In genomic region chr3:80501117-80501516, GRCm38 (mm10) we compare ENCODE assay signal across 19 mouse cellular contexts.
DNase-seq lines count a peak whose midpoint lies in the region; ATAC-seq and TF ChIP-seq lines count a peak whose summit lies in the region.
"Had no signal": no experiment of that assay in that cellular context is flagged by ENCODE, and none has a peak within 500 bp of the region (broad histone marks: within the 10 kb centered on the region; RNA-seq: fewer than 3 reads in every experiment).

No protein-coding gene starts in this region.

- 74% methylated on average over 1 of the region's 1 CpGs for WGBS in midbrain, postnatal 0 days
- 50% methylated on average over 1 of the region's 1 CpGs for whole genome bisulfite sequencing in midbrain, embryonic 13.5 days

- H3K9me3 ChIP-seq in midbrain, postnatal 0 days (ENCODE audit: low read length): no peaks in the 10 kb centered on the region
- no peaks in the 10 kb centered on the region for H3K9me3 ChIP-seq in midbrain, embryonic 13.5 days
- H3K9me3 ChIP-seq: embryonic facial prominence, embryonic 10.5 days; forebrain, embryonic 13.5 days; heart, embryonic 15.5 days; hindbrain, embryonic 13.5 days had no signal

- no peak overlapping the region for H3K9ac ChIP-seq in midbrain, postnatal 0 days (replicated peaks; ENCODE audit: low read length, poor library complexity, severe bottlenecking)
- H3K9ac ChIP-seq in midbrain, embryonic 13.5 days (replicated peaks): no peak overlapping the region
- H3K9ac ChIP-seq: forebrain, embryonic 13.5 days; forebrain, postnatal 0 days; heart, embryonic 15.5 days; hindbrain, embryonic 13.5 days had no signal

- H3K27me3 ChIP-seq in midbrain, postnatal 0 days (ENCODE audit: insufficient read depth, low read length): no peaks in the 10 kb centered on the region
- no peaks in the 10 kb centered on the region for H3K27me3 ChIP-seq in midbrain, embryonic 13.5 days
- H3K27me3 ChIP-seq: forebrain, embryonic 13.5 days; heart, embryonic 15.5 days; hindbrain, embryonic 13.5 days had no signal

- H3K36me3 ChIP-seq in midbrain, postnatal 0 days (ENCODE audit: insufficient read depth, low read length): no peaks in the 10 kb centered on the region
- H3K36me3 ChIP-seq in midbrain, embryonic 13.5 days: no peaks in the 10 kb centered on the region
- H3K36me3 ChIP-seq: embryonic facial prominence, embryonic 10.5 days; heart, embryonic 15.5 days; hindbrain, embryonic 13.5 days had no signal

- H3K27ac ChIP-seq in midbrain, postnatal 0 days (ENCODE audit: low read depth, low read length): no peak overlapping the region
- no peak overlapping the region for H3K27ac ChIP-seq in midbrain, embryonic 13.5 days
- H3K27ac ChIP-seq: embryonic facial prominence, embryonic 10.5 days; forebrain, embryonic 13.5 days; heart, embryonic 15.5 days; hindbrain, embryonic 13.5 days had no signal

- H3K4me1 ChIP-seq in midbrain, postnatal 0 days (ENCODE audit: insufficient read depth, low read length): no peaks in the 10 kb centered on the region
- H3K4me1 ChIP-seq in midbrain, embryonic 13.5 days (replicated peaks): no peaks in the 10 kb centered on the region
- H3K4me1 ChIP-seq: embryonic facial prominence, embryonic 10.5 days; forebrain, embryonic 13.5 days; heart, embryonic 15.5 days; hindbrain, embryonic 13.5 days had no signal

- ATAC-seq in midbrain, postnatal 0 days (ENCODE audit: low FRiP score): no peak
- no peak for ATAC-seq in midbrain, embryonic 13.5 days
- ATAC-seq: forebrain, embryonic 13.5 days; forebrain, postnatal 0 days; intestine, embryonic 16.5 days had no signal

- DNase-seq in cerebellum, adult 9-11 months: peak; percentile 3
- DNase-seq in cerebellum, postnatal 4 days (ENCODE audit: low spot score in 2 of 2): no peak
- peak; percentile 2 to 7 for DNase-seq in heart, adult 18-20 months
- DNase-seq in heart, adult 9 months (ENCODE audit: low spot score in 2 of 2): no peak
- peak; percentile 29 for DNase-seq in midbrain, postnatal 0 days (ENCODE audit: low spot score)
- peak; percentile 38 for DNase-seq in telencephalon, adult 2 months (ENCODE audit: low read depth, low spot score)
- no peak for DNase-seq in thymus, postnatal 4 days
- DNase-seq: adrenal gland, postnatal 10 days; forebrain, postnatal 0 days; gastrocnemius, postnatal 10 days; heart, postnatal 14 days; kidney, adult 2 months had no signal

- TF ChIP-seq CTCF in midbrain, postnatal 0 days (IDR thresholded peaks at IDR 0.05): no peak

- no peak overlapping the region for H3K4me3 ChIP-seq in midbrain, postnatal 0 days (ENCODE audit: low read depth, low read length)
- H3K4me3 ChIP-seq in midbrain, embryonic 13.5 days (replicated peaks): no peak overlapping the region
- H3K4me3 ChIP-seq: embryonic facial prominence, embryonic 10.5 days; forebrain, embryonic 13.5 days; heart, embryonic 15.5 days; hindbrain, embryonic 13.5 days had no signal

- no peak overlapping the region for H3K4me2 ChIP-seq in midbrain, postnatal 0 days (ENCODE audit: low read depth, low read length, poor library complexity, severe bottlenecking)
- H3K4me2 ChIP-seq in midbrain, embryonic 13.5 days (replicated peaks): no peak overlapping the region
- H3K4me2 ChIP-seq: forebrain, embryonic 13.5 days; heart, embryonic 11.5 days; heart, embryonic 15.5 days; hindbrain, embryonic 13.5 days had no signal

Comparison
In these comparisons a context has a peak if more than half of its experiments do, and no peak if none do; other contexts are left out.
1. DNase-seq: peak in cerebellum, adult 9-11 months (single experiment), heart, adult 18-20 months (2 of 2), midbrain, postnatal 0 days (single experiment) and telencephalon, adult 2 months (single experiment); none in cerebellum, postnatal 4 days (0 of 2), heart, adult 9 months (0 of 2) and thymus, postnatal 4 days (single experiment).